Mouse (Mus musculus) lung, adult 2 months (tissue): ENCODE data around the gene Ppfibp1.

ENCODE experiments used
- CTCF ChIP-seq: fragments of 200-500 bp; IDR thresholded peaks from 2 replicates; pipeline ENCODE4 v1.5.1; 2011; ENCODE audit warnings: mild to moderate bottlenecking, low read length, control low read depth; ENCODE audit not compliant: insufficient read depth
- POLR2A ChIP-seq: fragments of 200-500 bp; IDR thresholded peaks from 2 replicates; pipeline ENCODE4 v1.6.1; 2011; ENCODE audit warnings: low read depth, mild to moderate bottlenecking, control low read depth, low read length, borderline replicate concordance; ENCODE audit errors: extremely low read depth

DNA sequence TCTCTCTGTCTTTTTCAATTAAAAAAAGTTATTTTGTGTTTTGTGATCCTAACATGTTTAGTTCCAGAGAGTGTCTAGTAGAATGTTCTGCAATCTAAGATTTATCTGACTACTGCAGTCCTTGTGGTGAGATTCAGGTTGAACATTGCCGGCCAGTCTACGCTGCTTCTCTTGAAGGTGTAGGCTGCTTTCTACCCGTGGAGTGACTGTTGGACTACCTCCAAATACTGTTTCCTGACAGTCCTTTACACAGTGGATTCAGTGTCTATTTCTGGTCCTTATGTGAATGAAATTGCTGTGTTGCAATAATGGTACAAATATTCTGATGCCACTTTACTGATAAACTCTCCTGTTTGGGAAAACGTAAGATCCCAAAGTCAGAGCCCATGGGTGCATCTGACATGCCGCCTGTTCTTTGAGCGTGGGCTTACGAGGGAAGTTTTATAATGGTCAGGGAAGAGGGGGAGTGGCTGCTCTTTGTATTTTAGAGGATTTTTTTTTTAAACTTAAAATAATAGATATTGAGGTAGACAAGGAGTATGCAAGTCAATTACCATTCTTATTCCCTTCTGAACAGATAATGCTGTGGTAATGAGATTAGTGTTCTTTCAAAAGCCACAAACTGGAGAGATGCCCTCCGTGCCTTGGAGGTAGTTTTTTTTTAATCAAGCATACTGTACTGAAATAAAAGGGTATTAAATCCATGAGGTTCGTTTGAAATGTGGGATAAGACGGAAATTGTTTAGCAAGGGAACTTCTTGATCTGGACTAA lies 61.6 kb downstream of the Ppfibp1 start:
- no peak for TF ChIP-seq POLR2A
- no peak for TF ChIP-seq CTCF
